Mouse (Mus musculus) embryonic facial prominence, embryonic 14.5 days (tissue): ENCODE data around the gene Rtn4rl1. TPM values are rescaled to one million over a fixed set of nuclear protein-coding genes. Genes with fewer than 3 reads are reported as not detected.
"Not testable (repeated sequence)": the region's sequence is repeated elsewhere in the genome, so short reads cannot be mapped to it uniquely, and the experiment has no call there.

Source experiments
- ATAC-seq: fragments of 200-750 bp; cut with Nextera tagmentation; 2 replicates; pipeline ENCODE4 v1.8.0; 2017; ENCODE audit warnings: low read depth, moderate number of reproducible peaks, moderate TSS enrichment
- DNase-seq: peaks from one replicate; pipeline ENCODE4 v3.0.0-alpha.2; 2015; ENCODE audit warnings: low spot score
- H3K27ac ChIP-seq: fragments of 300-500 bp; sonication (generic); replicated peaks from 2 replicates; pipeline ENCODE4 v1.5.1; 2014; ENCODE audit warnings: low read depth, mild to moderate bottlenecking, low read length, moderate library complexity
- H3K27me3 ChIP-seq: fragments of 300-500 bp; sonication (generic); replicated peaks from 2 replicates; pipeline ENCODE4 v1.6.1; 2014; ENCODE audit warnings: low read length; ENCODE audit not compliant: control insufficient read depth, insufficient read depth
- H3K36me3 ChIP-seq: fragments of 300-500 bp; sonication (generic); 2 replicates; pipeline ENCODE4 v1.6.1; 2014; ENCODE audit warnings: low read length, mixed read lengths; ENCODE audit not compliant: control insufficient read depth, insufficient read depth
- H3K4me1 ChIP-seq: fragments of 300-500 bp; sonication (generic); 2 replicates; pipeline ENCODE4 v1.6.1; 2014; ENCODE audit warnings: antibody characterized with exemption, low read length; ENCODE audit not compliant: control insufficient read depth, insufficient read depth
- H3K4me2 ChIP-seq: fragments of 300-500 bp; sonication (generic); 2 replicates; pipeline ENCODE4 v1.6.1; 2014; ENCODE audit warnings: low read depth, mild to moderate bottlenecking, low read length, moderate library complexity, mixed read lengths
- H3K4me3 ChIP-seq: fragments of 300-500 bp; sonication (generic); 2 replicates; pipeline ENCODE4 v1.5.1; 2014; ENCODE audit warnings: low read depth, mild to moderate bottlenecking, low read length
- H3K9ac ChIP-seq: fragments of 300-500 bp; sonication (generic); 2 replicates; pipeline ENCODE4 v1.6.1; 2014; ENCODE audit warnings: low read depth, mild to moderate bottlenecking, low read length, moderate library complexity, mixed read lengths
- H3K9me3 ChIP-seq: fragments of 300-500 bp; sonication (generic); 2 replicates; pipeline ENCODE4 v1.6.1; 2016; ENCODE audit warnings: low read length; ENCODE audit not compliant: control insufficient read depth
- WGBS: fragments of 180-500 bp; shearing (Covaris S2); extraction: QIAGEN DNeasy Blood & Tissue Kit; methylation state at CpG from one replicate; pipeline ENCODE4 v1.1.7; 2014; 5-methylcytosine and 5-hydroxymethylcytosine counted together
- polyA plus RNA-seq: library from polyadenylated mRNA; unstranded; fragments of >200 nt; fragmentation: Nextera tagmentation; extraction: Ambion mirVana; gene quantifications from 2 replicates; pipeline ENCODE4 v1.2.1, GENCODE M21; 2014

Rtn4rl1 gene
- polyA plus RNA-seq, 1 experiment from 2014 or later = 4.9 TPM

- Histone ChIP-seq H3K36me3 (no peaks in the 10 kb centered on the region), H3K4me3 (no peak overlapping the region), H3K4me2 (no peak overlapping the region), H3K9ac (no peak overlapping the region), H3K9me3 (no peaks in the 10 kb centered on the region), H3K27me3 (peaks cover 33% of the 10 kb centered on the region), H3K27ac (no peak overlapping the region), H3K4me1 (peaks cover 34% of the 10 kb centered on the region)
- ATAC-seq (no peak), DNase-seq (no peak)
- WGBS = 66% methylated on average over 5 of the region's 5 CpGs
Measured at GRCm38 (mm10) chr11:75280066-75280410, 86.5 kb downstream of the Rtn4rl1 start.

- H3K36me3 ChIP-seq = no peaks in the 10 kb centered on the region
- H3K4me1 ChIP-seq = peaks cover 30% of the 10 kb centered on the region
- no peak for DNase-seq
- 49% methylated on average over 5 of the region's 5 CpGs for WGBS
- ATAC-seq = no peak
- peaks cover 33% of the 10 kb centered on the region for H3K27me3 ChIP-seq
- no peak overlapping the region for H3K9ac ChIP-seq
- H3K9me3 ChIP-seq = no peaks in the 10 kb centered on the region
- no peak overlapping the region for H3K4me3 ChIP-seq
- H3K27ac ChIP-seq = no peak overlapping the region
- no peak overlapping the region for H3K4me2 ChIP-seq
Measured at GRCm38 (mm10) chr11:75280435-75281001, 86.9 kb downstream of the Rtn4rl1 start.

GRCm38 (mm10) chr11:75281380-75282256 is 88.0 kb downstream of the Rtn4rl1 start:
- H3K4me2 ChIP-seq = peak overlapping the region; percentile 45
- 6% methylated on average over 28 of the region's 29 CpGs for WGBS
- no peak for ATAC-seq
- DNase-seq = no peak
- H3K27me3 ChIP-seq = peaks cover 33% of the 10 kb centered on the region
- H3K4me1 ChIP-seq = peaks cover 30% of the 10 kb centered on the region
- H3K4me3 ChIP-seq = peak overlapping the region; percentile 12; the same call in 1 of the 2 replicates
- no peaks in the 10 kb centered on the region for H3K36me3 ChIP-seq
- 0 out of 2 replicates have a peak overlapping the region, but pooled peaks have one; percentile 23 for H3K9ac ChIP-seq
- H3K9me3 ChIP-seq = no peaks in the 10 kb centered on the region
- no peak overlapping the region for H3K27ac ChIP-seq

GRCm38 (mm10) chr11:75282496-75283120 is 89.0 kb downstream of the Rtn4rl1 start:
- Histone ChIP-seq H3K9me3 (no peaks in the 10 kb centered on the region), H3K36me3 (no peaks in the 10 kb centered on the region), H3K4me1 (peaks cover 30% of the 10 kb centered on the region), H3K27ac (no peak overlapping the region), H3K27me3 (peaks cover 33% of the 10 kb centered on the region), H3K9ac (no peak overlapping the region), H3K4me3 (peak overlapping the region; percentile 12), H3K4me2 (peak overlapping the region; percentile 45; the same call in 1 of the 2 replicates)
- ATAC-seq (no peak), DNase-seq (peak; percentile 33)
- WGBS = 11% methylated on average over 12 of the region's 13 CpGs

DNA sequence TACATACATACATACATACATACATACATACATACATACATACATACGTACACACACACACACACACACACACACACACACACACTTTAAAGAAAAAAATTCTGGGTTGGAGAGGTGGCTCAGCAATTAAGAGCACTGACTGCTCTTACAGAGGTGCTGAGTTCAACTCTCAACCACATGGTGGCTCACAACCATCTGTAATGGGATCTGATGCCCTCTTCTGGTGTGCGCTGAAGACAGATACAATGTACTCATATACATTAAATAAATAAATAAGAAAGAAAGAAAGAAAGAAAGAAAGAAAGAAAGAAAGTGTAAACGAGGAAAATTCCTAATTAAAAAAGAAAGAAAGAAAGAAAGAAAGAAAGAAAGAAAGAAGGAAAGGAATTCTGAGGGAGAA is 90.2 kb downstream of the Rtn4rl1 start:
- not testable (repeated sequence) for H3K9ac ChIP-seq, H3K36me3 ChIP-seq, DNase-seq, H3K9me3 ChIP-seq, ATAC-seq, H3K4me3 ChIP-seq, H3K27ac ChIP-seq, H3K4me2 ChIP-seq
- H3K27me3 ChIP-seq = peaks cover 33% of the 10 kb centered on the region
- H3K4me1 ChIP-seq = peaks cover 30% of the 10 kb centered on the region
- 65% methylated on average over 3 of the region's 3 CpGs for WGBS

- Histone ChIP-seq H3K9ac (no peak overlapping the region), H3K4me1 (peaks cover 18% of the 10 kb centered on the region), H3K9me3 (no peaks in the 10 kb centered on the region), H3K4me2 (no peak overlapping the region), H3K36me3 (no peaks in the 10 kb centered on the region), H3K27me3 (peaks cover 25% of the 10 kb centered on the region), H3K4me3 (no peak overlapping the region), H3K27ac (no peak overlapping the region)
- ATAC-seq = no peak
- WGBS = 33% methylated on average over 4 of the region's 4 CpGs
- no peak for DNase-seq
Measured at GRCm38 (mm10) chr11:75285893-75286467, 92.4 kb downstream of the Rtn4rl1 start.

GRCm38 (mm10) chr11:75286868-75287267 is 93.3 kb downstream of the Rtn4rl1 start:
- no peaks in the 10 kb centered on the region for H3K9me3 ChIP-seq
- no peak for ATAC-seq
- H3K9ac ChIP-seq = no peak overlapping the region
- H3K4me3 ChIP-seq = no peak overlapping the region
- no peak overlapping the region for H3K4me2 ChIP-seq
- H3K27ac ChIP-seq = no peak overlapping the region
- no peaks in the 10 kb centered on the region for H3K36me3 ChIP-seq
- no peak for DNase-seq
- 80% methylated on average over 4 of the region's 4 CpGs for whole genome bisulfite sequencing
- H3K4me1 ChIP-seq = peaks cover 18% of the 10 kb centered on the region
- peaks cover 24% of the 10 kb centered on the region for H3K27me3 ChIP-seq

DNA sequence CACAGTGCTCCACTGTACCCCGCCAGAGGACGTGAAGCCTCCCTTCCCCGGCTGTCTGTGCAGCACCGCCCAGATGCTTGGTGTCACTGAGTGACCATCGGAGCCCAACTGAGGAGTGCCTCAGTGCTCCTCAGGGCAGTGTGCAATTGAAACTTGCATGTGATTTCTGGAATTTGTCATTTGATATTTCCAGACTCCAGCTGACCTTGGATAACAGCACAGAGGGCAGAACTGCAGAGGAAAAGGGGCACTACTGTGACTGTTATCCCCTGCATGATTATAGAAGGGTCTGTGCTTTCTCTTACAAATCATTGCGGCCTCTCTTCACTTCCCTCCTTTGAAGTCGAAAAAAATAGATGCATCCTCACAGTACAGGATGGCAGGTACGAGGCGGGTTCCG is 94.4 kb downstream of the Rtn4rl1 start:
- Histone ChIP-seq H3K27me3 (peaks cover 23% of the 10 kb centered on the region; the same call in 1 of the 2 replicates), H3K27ac (no peak overlapping the region), H3K4me2 (no peak overlapping the region), H3K36me3 (no peaks in the 10 kb centered on the region), H3K9me3 (no peaks in the 10 kb centered on the region), H3K4me1 (peaks cover 15% of the 10 kb centered on the region), H3K9ac (no peak overlapping the region), H3K4me3 (no peak overlapping the region)
- ATAC-seq (no peak), DNase-seq (no peak)
- WGBS = 65% methylated on average over 10 of the region's 10 CpGs
